Mouse (Mus musculus): Measurements from ENCODE around the gene Adipor2. TPM values are rescaled to one million over a fixed set of nuclear protein-coding genes. Genes with fewer than 3 reads are reported as not detected.

The Adipor2 gene
- polyA plus RNA-seq, 1 experiment from 2014 or later = 15.4 TPM

DNA sequence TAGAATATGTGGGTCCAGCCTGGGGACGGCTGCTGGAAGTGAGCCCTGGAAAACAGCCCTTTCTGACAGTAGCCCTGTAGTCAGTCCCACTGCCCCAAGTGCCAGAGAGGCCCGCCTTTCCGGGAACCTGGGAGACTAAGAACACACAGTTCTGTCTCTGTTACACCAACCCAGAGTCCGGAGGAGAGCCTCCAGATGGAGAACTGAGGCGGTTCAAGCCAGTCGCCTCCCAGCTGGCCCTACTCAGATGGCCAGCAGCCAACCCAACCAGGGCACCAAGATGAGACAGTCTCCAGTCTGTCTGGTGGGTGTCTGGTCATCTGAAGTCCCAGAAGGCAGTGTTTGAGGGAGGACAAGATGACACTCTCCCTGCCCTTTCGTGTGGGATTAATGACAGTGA is 95.8 kb downstream of the Adipor2 start:
- Histone ChIP-seq H3K9ac (replicated peaks; ENCODE audit: low read length) (no peak overlapping the region), H3K4me1 (ENCODE audit: control insufficient read depth, insufficient read depth, low read length) (no peaks in the 10 kb centered on the region), H3K27ac (replicated peaks; ENCODE audit: low read depth, low read length) (no peak overlapping the region), H3K9me3 (replicated peaks; ENCODE audit: control insufficient read depth, low read length) (no peaks in the 10 kb centered on the region), H3K4me2 (ENCODE audit: low read depth, low read length) (no peak overlapping the region), H3K36me3 (replicated peaks; ENCODE audit: control insufficient read depth, insufficient read depth, low read depth, low read length) (no peaks in the 10 kb centered on the region), H3K4me3 (ENCODE audit: low read depth, low read length) (no peak overlapping the region), H3K27me3 (ENCODE audit: control insufficient read depth, insufficient read depth, low read length) (no peaks in the 10 kb centered on the region)
- 78% methylated on average over 7 of the region's 7 CpGs for whole genome bisulfite sequencing
- no peak for DNase-seq (ENCODE audit: low spot score)
- ATAC-seq (replicated peaks; ENCODE audit: insufficient number of reproducible peaks, low FRiP score, low TSS enrichment, low read depth) = no peak

DNA sequence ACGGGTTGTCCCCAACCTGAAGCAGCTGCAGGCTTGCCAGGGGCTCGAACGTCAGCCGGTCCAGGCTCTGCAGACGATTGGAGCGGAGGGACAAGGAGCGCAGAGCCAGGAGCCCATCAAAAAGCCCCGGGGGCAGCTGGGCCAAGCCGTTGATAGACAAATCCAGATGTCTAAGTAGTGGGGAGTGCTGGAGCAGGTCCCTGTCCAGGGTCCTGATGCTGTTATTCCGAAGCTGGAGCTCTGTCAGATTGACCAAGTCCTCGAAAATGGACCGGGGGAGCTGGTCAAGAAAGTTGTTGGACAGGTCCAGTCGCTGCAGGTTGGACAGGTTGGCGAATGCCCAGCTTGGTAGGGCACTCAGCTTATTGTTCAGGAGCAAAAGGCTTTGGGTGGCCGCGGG is 97.0 kb downstream of the Adipor2 start:
- H3K27ac ChIP-seq (replicated peaks; ENCODE audit: low read depth, low read length) = no peak overlapping the region
- H3K9ac ChIP-seq (replicated peaks; ENCODE audit: low read length) = no peak overlapping the region
- H3K9me3 ChIP-seq (replicated peaks; ENCODE audit: control insufficient read depth, low read length) = no peaks in the 10 kb centered on the region
- H3K36me3 ChIP-seq (replicated peaks; ENCODE audit: control insufficient read depth, insufficient read depth, low read depth, low read length) = no peaks in the 10 kb centered on the region
- DNase-seq (ENCODE audit: low spot score) (peak; percentile 85), ATAC-seq (replicated peaks; ENCODE audit: insufficient number of reproducible peaks, low FRiP score, low TSS enrichment, low read depth) (no peak; the same call in 1 of the 2 replicates)
- no peaks in the 10 kb centered on the region for H3K27me3 ChIP-seq (ENCODE audit: control insufficient read depth, insufficient read depth, low read length)
- WGBS = 25% methylated on average over 16 of the region's 16 CpGs
- no peaks in the 10 kb centered on the region for H3K4me1 ChIP-seq (ENCODE audit: control insufficient read depth, insufficient read depth, low read length)
- no peak overlapping the region for H3K4me3 ChIP-seq (ENCODE audit: low read depth, low read length)
- no peak overlapping the region for H3K4me2 ChIP-seq (ENCODE audit: low read depth, low read length)

DNA sequence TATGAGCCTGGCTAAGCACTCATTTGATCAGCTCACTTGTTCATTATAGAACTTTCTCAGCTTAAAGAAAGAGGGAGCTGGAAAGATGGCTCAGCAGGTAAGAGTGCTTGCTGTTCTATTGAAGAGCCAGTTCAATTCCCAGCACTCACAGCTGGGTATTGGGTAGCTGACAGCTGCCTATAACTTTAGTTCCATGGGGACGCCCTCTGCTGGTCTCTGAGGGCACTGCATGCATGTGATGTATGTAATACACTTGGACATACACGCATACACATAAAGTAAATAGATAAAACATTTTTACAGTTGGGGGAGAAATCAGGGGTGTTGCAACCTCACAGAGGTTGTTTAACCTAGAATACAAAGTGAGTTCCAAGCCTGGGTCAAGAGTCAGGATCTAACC is 98.1 kb downstream of the Adipor2 start:
- no peak for ATAC-seq (replicated peaks; ENCODE audit: insufficient number of reproducible peaks, low FRiP score, low TSS enrichment, low read depth)
- no peak for DNase-seq (ENCODE audit: low spot score)
- H3K27me3 ChIP-seq (ENCODE audit: control insufficient read depth, insufficient read depth, low read length) = no peaks in the 10 kb centered on the region

DNA sequence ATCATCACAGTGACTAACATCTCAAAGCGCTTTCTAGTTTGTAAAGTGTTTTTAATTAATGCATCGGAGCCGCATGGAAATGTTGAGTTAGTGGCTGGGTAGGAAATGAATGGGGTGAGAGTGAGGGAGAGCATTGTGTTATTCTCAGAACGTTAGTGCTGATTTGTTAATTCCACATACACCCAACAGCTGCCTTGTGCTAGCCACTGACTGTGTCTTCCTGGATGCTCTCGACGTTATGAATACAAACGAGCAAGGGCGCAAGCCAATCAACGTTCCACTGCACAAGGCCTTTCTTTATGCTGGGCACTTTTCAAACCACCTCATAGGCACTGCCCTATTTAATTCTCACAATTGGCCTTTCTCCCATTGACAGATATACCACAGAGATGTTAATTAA is 98.8 kb downstream of the Adipor2 start:
- no peaks in the 10 kb centered on the region for H3K36me3 ChIP-seq (replicated peaks; ENCODE audit: control insufficient read depth, insufficient read depth, low read depth, low read length)
- H3K9me3 ChIP-seq (replicated peaks; ENCODE audit: control insufficient read depth, low read length) = no peaks in the 10 kb centered on the region
- 72% methylated on average over 9 of the region's 9 CpGs for WGBS
- no peaks in the 10 kb centered on the region for H3K27me3 ChIP-seq (ENCODE audit: control insufficient read depth, insufficient read depth, low read length)
- no peak overlapping the region for H3K4me3 ChIP-seq (ENCODE audit: low read depth, low read length)
- H3K27ac ChIP-seq (replicated peaks; ENCODE audit: low read depth, low read length) = no peak overlapping the region
- no peak overlapping the region for H3K4me2 ChIP-seq (ENCODE audit: low read depth, low read length)
- no peak overlapping the region for H3K9ac ChIP-seq (replicated peaks; ENCODE audit: low read length)
- H3K4me1 ChIP-seq (ENCODE audit: control insufficient read depth, insufficient read depth, low read length) = no peaks in the 10 kb centered on the region
- ATAC-seq (replicated peaks; ENCODE audit: insufficient number of reproducible peaks, low FRiP score, low TSS enrichment, low read depth) (no peak), DNase-seq (ENCODE audit: low spot score) (no peak)

More for the DNA sequence above, 98.1 kb downstream of the Adipor2 start:
- no peak overlapping the region for H3K4me2 ChIP-seq (ENCODE audit: low read depth, low read length)
- H3K36me3 ChIP-seq (replicated peaks; ENCODE audit: control insufficient read depth, insufficient read depth, low read depth, low read length) = no peaks in the 10 kb centered on the region
- no peak overlapping the region for H3K9ac ChIP-seq (replicated peaks; ENCODE audit: low read length)
- no peaks in the 10 kb centered on the region for H3K4me1 ChIP-seq (ENCODE audit: control insufficient read depth, insufficient read depth, low read length)
- H3K9me3 ChIP-seq (replicated peaks; ENCODE audit: control insufficient read depth, low read length) = no peaks in the 10 kb centered on the region
- no peak overlapping the region for H3K4me3 ChIP-seq (ENCODE audit: low read depth, low read length)
- no peak overlapping the region for H3K27ac ChIP-seq (replicated peaks; ENCODE audit: low read depth, low read length)
- WGBS = 83% methylated on average over 2 of the region's 2 CpGs

DNA sequence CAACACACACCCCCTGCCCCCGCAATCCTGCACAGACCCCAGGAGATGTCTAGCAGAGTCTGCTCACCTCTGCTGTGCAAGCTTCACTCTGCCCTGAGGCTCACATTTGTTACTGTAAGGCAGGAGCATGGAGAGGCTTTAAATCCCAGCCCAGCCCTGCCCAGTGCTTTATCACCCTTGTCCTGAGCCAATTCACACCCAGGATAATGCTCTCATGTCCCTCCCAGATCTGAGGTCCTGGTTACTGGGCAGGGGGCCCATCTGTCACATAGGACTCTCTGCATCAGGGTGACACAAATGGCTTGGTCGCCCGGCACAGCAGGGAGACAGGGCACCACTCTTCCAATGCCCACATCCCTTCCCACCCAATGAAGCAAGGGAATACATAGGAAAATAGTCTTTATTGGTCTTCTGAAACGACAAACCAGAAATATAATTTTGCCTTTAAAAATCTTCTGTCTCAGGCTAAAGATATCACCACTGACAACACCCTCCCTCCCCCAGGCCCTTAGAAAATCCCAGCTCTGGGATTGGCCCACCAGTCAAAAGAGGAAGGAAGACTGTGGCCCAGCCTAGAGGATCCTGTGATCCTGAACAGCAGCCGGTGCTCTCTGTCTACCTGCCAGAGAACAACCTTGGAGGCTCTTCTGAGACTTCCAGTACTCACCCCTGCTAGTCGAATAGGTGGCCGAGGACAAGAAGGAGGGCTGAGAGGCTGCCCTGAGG is 102.6 kb downstream of the Adipor2 start:
- no peak for DNase-seq (ENCODE audit: low spot score)
- no peak for ATAC-seq (replicated peaks; ENCODE audit: insufficient number of reproducible peaks, low FRiP score, low TSS enrichment, low read depth)
- no peak overlapping the region for H3K4me3 ChIP-seq (ENCODE audit: low read depth, low read length)
- no peaks in the 10 kb centered on the region for H3K4me1 ChIP-seq (ENCODE audit: control insufficient read depth, insufficient read depth, low read length)
- no peak overlapping the region for H3K27ac ChIP-seq (replicated peaks; ENCODE audit: low read depth, low read length)
- no peaks in the 10 kb centered on the region for H3K9me3 ChIP-seq (replicated peaks; ENCODE audit: control insufficient read depth, low read length)
- no peaks in the 10 kb centered on the region for H3K27me3 ChIP-seq (ENCODE audit: control insufficient read depth, insufficient read depth, low read length)
- no peaks in the 10 kb centered on the region for H3K36me3 ChIP-seq (replicated peaks; ENCODE audit: control insufficient read depth, insufficient read depth, low read depth, low read length)
- no peak overlapping the region for H3K9ac ChIP-seq (replicated peaks; ENCODE audit: low read length)
- no peak overlapping the region for H3K4me2 ChIP-seq (ENCODE audit: low read depth, low read length)
- WGBS = 65% methylated on average over 7 of the region's 7 CpGs

DNA sequence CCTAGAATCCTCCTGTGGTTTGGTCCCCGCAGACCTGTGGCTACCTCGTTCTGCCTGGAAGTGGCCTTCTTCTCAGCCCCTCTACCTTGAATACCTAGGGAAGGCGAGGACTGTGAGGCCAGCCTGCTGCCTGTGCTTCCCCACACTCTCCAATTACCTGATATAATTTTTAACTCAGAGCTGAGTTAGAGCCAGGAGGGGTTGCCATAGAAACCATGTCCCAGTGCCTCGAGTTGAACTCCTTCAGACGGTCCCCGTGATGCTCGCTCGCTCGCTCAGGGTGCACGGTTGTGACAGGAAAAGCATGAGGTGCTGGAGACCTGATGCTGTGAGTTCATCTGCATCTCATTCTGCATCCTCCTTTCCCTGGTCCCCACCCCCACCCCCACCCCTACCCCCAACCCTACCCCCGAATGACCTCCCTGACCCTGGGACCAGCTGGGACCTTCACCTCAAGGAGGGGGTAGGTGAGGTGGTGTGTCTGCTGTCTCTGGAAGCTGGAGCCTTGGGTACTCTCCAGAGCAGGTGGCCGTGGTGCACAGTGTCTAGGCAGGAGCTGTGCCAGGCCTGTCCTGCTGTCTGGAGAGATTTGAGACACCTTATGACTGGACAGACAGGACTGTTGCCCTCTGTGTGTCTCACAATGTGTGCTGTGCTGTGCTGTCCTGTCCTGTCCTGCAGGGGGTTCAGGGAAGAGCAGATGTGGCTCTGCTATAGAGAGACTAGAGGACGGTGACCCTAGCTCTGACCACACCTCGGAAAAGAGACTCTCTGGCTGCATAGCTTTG is 103.7 kb downstream of the Adipor2 start:
- no peaks in the 10 kb centered on the region for H3K4me1 ChIP-seq (ENCODE audit: control insufficient read depth, insufficient read depth, low read length)
- H3K9me3 ChIP-seq (replicated peaks; ENCODE audit: control insufficient read depth, low read length) = no peaks in the 10 kb centered on the region
- no peak overlapping the region for H3K4me2 ChIP-seq (ENCODE audit: low read depth, low read length)
- no peak overlapping the region for H3K27ac ChIP-seq (replicated peaks; ENCODE audit: low read depth, low read length)
- H3K9ac ChIP-seq (replicated peaks; ENCODE audit: low read length) = no peak overlapping the region
- no peaks in the 10 kb centered on the region for H3K27me3 ChIP-seq (ENCODE audit: control insufficient read depth, insufficient read depth, low read length)
- ATAC-seq (replicated peaks; ENCODE audit: insufficient number of reproducible peaks, low FRiP score, low TSS enrichment, low read depth) (no peak; the same call in 1 of the 2 replicates), DNase-seq (ENCODE audit: low spot score) (no peak)
- WGBS = 55% methylated on average over 14 of the region's 14 CpGs
- H3K36me3 ChIP-seq (replicated peaks; ENCODE audit: control insufficient read depth, insufficient read depth, low read depth, low read length) = no peaks in the 10 kb centered on the region
- H3K4me3 ChIP-seq (ENCODE audit: low read depth, low read length) = no peak overlapping the region

DNA sequence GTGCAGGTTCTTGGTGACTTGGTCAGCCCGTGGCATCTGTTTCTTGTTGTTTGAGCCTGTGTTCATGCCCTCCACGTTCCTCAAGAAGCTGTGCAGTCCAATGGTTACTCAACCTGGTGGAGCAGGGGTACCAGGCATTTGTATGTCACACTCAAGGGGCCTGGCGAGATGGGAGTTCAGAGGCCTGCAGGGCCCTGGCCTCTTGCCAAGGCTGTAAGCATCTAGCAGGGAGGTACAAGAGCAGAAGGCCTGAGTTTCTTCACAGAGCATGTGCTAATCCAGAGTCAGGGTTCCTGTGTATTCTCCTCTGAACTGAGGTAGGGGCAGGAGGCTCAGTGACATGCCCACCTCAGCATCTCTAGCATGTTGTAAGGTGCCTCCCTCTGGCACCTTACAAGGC is 104.4 kb downstream of the Adipor2 start:
- H3K9ac ChIP-seq (replicated peaks; ENCODE audit: low read length) = no peak overlapping the region
- no peaks in the 10 kb centered on the region for H3K4me1 ChIP-seq (ENCODE audit: control insufficient read depth, insufficient read depth, low read length)
- no peaks in the 10 kb centered on the region for H3K27me3 ChIP-seq (ENCODE audit: control insufficient read depth, insufficient read depth, low read length)
- no peak for DNase-seq (ENCODE audit: low spot score)
- no peak overlapping the region for H3K27ac ChIP-seq (replicated peaks; ENCODE audit: low read depth, low read length)
- H3K9me3 ChIP-seq (replicated peaks; ENCODE audit: control insufficient read depth, low read length) = no peaks in the 10 kb centered on the region
- no peak overlapping the region for H3K4me2 ChIP-seq (ENCODE audit: low read depth, low read length)
- no peaks in the 10 kb centered on the region for H3K36me3 ChIP-seq (replicated peaks; ENCODE audit: control insufficient read depth, insufficient read depth, low read depth, low read length)
- 73% methylated on average over 3 of the region's 3 CpGs for WGBS
- no peak overlapping the region for H3K4me3 ChIP-seq (ENCODE audit: low read depth, low read length)
- ATAC-seq (replicated peaks; ENCODE audit: insufficient number of reproducible peaks, low FRiP score, low TSS enrichment, low read depth) = no peak

DNA sequence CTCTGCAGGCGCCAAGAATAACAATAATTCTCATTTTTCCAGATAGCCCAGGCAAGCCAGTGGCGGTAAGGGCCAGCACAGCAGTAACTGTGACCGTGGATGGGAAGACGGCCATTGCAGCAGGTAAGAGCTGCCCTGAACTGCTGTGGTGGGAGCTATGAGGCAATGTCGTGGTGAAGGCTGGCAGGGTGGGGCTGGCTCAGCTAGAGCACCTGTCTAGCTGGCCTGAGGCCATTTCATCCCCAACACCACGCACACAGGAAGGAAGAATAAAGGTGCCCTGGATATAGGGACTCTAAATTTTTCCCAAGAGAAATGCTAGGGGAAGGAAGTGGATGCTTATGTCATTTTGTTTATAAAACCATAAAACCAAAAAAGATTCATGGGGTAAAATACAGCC is 105.1 kb downstream of the Adipor2 start:
- no peak for DNase-seq (ENCODE audit: low spot score)
- Histone ChIP-seq H3K27ac (replicated peaks; ENCODE audit: low read depth, low read length) (no peak overlapping the region), H3K27me3 (ENCODE audit: control insufficient read depth, insufficient read depth, low read length) (no peaks in the 10 kb centered on the region), H3K4me2 (ENCODE audit: low read depth, low read length) (no peak overlapping the region), H3K9me3 (replicated peaks; ENCODE audit: control insufficient read depth, low read length) (no peaks in the 10 kb centered on the region), H3K9ac (replicated peaks; ENCODE audit: low read length) (no peak overlapping the region), H3K4me1 (ENCODE audit: control insufficient read depth, insufficient read depth, low read length) (no peaks in the 10 kb centered on the region), H3K36me3 (replicated peaks; ENCODE audit: control insufficient read depth, insufficient read depth, low read depth, low read length) (no peaks in the 10 kb centered on the region), H3K4me3 (ENCODE audit: low read depth, low read length) (no peak overlapping the region)
- WGBS = 85% methylated on average over 6 of the region's 6 CpGs
- no peak for ATAC-seq (replicated peaks; ENCODE audit: insufficient number of reproducible peaks, low FRiP score, low TSS enrichment, low read depth)
